Mouse (Mus musculus) adrenal gland, postnatal 10 days (tissue): ENCODE data around the gene Ddhd1. TPM values are rescaled to one million over a fixed set of nuclear protein-coding genes. Genes with fewer than 3 reads are reported as not detected.
"Not testable (repeated sequence)": the region's sequence is repeated elsewhere in the genome, so short reads cannot be mapped to it uniquely, and the experiment has no call there.

ENCODE experiments used
- DNase-seq: peaks from one replicate; pipeline ENCODE4 v3.0.0; 2021; ENCODE audit warnings: mixed read lengths
- microRNA-seq: library from miRNA; unstranded; fragments of <30 nt; microRNA quantifications from one replicate; pipeline ENCODE4 v1.2.0, GENCODE M21; 2021
- total RNA-seq, 2 experiments: library from RNA; stranded (reverse); gene quantifications; 2 replicates each; pipeline ENCODE4 v1.2.3; 2021

Gene Ddhd1
- total RNA-seq, 2 experiments from 2014 or later: 19.3 to 32.5 TPM

DNA sequence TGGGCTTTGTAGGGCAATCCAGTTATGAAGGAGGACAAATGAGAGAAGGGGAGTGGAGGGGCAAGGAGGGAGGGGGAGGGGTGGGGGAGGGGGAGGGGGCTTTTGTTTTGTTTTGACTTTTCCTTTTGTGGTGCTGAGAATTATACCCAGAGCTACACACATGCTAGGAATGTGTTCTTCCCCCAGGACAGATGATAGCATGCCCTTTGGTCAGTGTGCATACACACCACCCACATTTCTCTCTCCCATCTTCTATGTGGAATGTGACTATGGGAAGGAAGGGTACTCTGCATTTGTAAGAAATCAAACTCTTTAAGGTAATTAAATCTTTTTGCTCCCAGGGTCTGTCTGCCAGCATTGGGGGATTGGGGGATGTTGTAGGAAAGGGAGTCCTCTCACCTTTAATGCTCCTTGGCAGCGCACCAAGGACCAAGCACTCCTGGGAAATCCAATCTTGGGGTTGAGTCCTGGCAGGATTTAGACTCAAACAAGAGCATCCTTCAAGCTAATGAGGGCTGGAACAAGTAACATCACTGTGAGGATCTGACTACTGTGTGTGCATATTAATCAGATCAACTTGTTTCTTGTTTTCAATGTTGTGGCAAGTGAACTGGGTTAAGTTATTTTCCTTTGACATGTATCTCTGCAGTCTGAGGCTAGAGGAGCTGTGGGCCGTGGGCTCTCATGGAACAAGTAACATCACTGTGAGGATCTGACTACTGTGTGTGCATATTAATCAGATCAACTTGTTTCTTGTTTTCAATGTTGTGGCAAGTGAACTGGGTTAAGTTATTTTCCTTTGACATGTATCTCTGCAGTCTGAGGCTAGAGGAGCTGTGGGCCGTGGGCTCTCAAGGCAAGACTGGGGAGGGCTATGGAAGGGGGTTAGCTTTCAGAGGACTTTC lies 76.8 kb downstream of the Ddhd1 start:
- not testable (repeated sequence) for DNase-seq

DNA sequence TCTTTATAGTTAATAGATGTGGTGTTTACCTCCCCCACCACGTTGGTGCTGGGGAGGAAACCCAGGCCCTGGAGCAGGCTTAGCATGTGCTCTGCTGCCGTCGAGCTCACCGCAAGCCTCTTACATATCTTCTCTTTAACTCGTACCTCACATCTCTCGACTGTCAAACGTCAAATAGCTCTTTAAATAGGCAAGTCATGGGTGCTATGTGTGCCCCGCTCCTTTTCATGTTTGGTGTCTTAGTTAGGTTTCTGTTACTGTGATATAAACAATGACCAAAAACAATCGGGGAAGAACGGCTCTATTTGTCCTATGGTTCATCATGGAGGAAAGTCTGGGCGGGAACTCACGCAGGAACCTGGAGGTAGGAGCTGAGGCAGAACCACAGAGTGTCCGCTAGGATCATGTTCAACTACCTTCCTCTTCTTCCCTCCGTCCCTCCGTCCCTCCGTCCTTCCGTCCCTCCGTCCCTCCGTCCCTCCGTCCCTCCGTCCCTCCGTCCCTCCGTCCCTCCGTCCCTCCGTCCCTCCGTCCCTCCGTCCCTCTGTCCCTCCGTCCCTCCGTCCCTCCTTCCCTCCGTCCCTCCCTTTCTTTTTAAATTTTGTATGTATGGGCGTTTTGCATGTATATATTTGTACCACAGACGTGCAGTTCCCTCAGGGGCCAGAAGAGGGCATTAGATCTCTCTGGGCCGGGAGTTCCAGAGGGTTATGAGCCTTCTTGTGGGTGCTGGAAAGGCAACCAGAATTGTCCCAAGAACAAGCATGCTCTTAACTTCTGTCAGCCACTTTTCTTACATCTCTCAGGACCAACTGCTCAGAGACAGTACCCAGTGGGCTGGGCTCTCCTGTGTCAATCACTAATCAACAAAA lies 91.6 kb downstream of the Ddhd1 start:
- DNase-seq: peak; percentile 84

DNA sequence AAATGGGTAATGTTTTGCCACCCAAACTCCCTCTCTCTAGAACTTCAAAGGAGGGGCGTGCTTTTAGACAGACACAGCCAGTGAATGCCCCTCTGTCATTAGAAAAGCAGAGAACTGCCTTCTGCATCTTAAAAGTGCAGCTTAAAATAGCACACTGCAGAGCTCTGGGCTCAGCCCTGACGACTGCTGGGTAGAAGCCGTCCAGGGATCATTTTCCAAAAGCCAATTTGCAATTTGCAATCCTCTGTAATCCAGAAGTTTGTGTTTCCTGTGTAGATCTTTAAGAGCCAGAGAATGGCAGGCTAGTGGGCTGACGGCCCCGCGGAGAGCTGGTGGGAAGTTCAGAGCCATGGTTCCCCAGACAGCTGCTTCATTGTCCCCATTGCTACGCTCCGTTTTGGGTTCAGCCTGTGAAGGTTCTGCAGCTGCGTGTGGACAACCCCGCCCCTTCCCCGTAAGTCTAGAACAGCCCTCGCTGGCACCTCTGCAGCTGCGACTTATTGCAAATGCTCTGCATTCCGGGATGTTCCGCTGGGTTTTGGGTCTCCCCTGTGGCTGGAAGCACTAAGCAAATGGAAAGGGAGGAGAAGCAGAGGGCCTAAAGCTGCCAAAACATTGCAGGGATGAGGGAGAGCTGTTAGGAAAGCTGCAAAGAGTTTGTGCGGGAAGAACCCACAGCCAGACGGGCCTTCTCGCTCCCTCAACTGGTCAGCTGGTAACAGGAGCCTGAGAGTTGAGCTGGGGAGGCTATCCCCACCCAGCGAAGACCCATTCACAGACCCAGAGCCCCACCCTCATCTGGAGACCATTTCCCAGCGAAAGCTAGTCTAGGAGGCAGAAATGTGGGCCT lies 92.5 kb downstream of the Ddhd1 start:
- DNase-seq: peak; percentile 74

- peak; percentile 83 for DNase-seq
Measured at GRCm38 (mm10) chr14:45563577-45563976, 94.4 kb downstream of the Ddhd1 start.

DNA sequence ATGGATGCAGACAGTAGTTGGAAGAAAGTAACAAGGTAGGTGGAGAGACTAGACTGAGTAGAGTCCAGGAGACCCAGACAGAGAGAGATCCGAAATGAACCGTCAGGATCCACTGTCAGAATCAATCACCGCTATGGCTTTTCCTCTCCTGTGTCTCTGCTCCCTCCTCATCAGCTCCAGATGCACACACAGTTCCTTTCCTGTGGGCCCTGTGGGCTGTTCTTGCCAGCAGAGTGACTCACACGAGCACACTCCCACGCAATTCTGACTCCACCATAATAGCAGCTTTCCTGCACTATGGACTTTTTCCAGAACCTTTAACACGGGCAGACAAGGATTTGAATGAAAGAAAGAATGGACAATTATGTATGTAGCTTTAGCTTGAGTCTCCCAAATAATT lies 96.3 kb downstream of the Ddhd1 start:
- no peak for DNase-seq

- no peak for DNase-seq
Measured at GRCm38 (mm10) chr14:45559018-45559417, 98.9 kb downstream of the Ddhd1 start.

GRCm38 (mm10) chr14:45554336-45554735 lies 103.6 kb downstream of the Ddhd1 start:
- no peak for DNase-seq

DNA sequence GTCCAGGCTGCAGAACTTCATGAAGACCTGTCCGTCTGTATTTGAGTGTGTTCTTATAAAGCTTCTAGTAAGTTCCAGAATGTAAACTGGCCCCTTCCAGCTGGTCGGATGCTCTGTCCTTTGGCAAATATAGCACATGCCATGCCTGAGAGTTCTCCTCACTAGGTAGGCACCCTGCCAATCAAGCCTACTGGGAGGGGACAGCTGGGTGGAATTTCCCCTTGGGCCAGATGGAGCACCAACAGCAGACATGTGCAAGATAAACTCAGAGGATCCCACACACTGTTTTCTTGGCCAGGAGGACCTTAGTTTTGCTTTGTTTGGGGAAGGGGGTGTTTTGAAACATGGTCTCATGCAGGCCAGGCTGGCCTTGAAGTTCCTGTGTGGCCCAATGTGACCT lies 104.1 kb downstream of the Ddhd1 start:
- DNase-seq: peak; percentile 69

GRCm38 (mm10) chr14:45552431-45552830 lies 105.5 kb downstream of the Ddhd1 start:
- DNase-seq: no peak

DNA sequence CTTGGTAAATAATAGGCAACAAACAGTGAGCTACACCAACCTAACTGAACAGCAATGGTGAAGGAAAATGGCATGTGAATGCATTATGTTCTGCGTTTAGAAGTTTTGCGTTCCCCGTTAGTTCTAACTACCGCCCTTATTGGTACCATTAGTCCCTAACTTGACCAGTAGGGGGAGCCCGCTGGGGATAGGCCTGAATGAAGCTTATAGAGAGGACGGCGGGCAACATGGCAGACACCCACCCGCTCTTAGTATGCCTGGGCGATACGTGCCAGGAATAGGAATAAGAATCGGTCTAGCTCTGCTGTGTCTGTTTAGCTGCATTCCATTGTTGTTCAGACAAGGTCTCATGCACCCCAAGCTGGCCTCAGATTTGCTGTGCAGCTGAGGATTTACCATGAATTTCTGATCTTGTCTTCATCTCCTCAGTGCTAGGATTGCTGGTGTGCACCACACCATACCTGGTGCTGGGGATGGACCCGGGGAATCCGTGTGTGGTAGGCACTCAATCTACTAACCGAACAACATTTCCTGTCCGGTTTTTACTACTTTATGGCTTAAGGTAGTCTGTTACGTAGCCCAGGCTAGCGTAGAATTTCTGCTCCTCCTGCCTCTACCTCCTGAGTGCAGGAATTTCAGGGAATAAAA lies 106.7 kb downstream of the Ddhd1 start:
- DNase-seq: peak; percentile 39

DNA sequence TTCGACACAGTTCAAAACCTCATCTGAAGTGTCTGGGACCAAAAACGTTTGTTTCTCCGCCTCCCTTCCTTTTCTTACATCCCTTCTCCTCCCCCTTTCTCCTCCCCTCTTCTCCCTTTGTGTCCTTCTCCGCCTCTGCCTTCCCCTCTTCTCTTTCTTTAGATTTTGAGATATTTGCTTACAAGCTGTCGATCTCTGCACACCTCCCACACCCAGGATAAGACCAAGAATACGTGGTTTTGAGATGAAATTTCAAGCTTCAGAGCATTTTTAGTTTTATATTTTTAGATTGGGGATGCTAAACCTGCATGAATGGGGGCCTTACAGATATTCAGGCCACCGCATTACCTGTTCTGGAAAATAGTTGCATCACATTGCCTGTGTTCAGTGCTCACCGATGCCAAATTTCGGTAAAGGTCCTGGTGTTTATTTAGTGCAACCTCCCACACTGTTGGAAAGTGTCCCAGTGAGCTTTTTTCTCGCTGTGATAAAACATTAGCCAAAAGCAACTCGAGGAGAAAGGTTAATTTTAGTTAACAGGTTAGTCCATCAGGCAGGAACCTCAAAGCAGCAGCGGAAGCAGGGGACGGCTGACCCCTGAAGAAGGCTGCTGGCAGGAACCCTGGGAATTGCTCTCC lies 107.8 kb downstream of the Ddhd1 start:
- DNase-seq: peak; percentile 61

DNA sequence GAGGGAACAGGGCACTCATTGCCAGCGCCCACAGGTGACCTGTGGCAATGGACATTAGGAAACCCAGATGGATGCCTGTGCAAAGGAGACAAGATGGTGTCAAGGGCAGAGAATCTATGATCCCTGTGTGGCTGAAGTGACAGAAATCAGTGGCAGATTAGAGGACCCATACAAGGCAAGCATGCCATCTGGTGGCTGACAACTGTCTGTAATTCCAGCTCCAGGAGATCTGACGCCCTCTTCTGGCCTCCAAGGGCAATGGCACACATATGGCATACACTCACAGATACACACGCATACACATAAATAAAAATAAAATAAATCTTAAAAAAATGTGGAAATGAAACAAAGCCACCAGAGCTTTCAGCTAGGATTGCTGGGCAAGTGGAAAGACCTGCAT lies 109.8 kb downstream of the Ddhd1 start:
- no peak for DNase-seq

DNA sequence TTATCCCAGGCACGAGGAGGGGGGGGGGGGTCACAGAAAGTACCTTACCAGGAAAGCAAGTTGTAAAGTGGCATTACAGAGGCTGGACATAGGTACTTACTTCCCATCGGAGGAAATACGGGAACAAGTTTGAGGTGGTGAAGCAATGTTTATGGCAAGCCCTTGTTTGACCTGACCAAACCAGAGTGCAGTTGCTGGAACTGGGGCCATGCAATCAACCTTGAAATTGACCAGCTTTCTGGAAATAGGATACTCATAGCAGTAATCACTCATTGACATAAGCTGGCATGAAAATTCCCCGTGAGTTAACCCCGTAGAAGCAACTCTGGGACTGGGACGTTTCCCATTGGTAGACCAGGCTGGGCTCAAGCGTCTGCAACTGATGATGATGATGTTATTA lies 113.0 kb downstream of the Ddhd1 start:
- no peak for DNase-seq

DNA sequence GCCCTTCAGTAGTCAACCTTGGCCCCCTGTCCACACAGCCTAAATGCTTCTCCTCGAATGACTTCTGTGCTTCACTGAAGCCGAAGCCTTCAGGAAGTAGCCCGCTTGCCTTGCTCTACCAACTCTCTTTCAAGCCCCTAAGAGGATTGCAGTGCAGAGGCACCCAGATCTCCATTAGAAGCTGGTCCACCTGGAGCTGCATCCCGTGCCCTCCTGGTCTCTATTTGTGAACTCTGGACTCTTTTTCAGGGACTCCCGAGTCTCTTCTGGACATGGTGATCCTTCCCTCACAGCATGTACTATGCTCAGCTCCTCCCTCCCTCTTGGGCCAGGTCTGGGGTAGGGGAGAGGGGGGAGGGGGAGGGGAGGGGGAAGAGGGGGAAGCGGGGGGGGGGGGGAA lies 113.9 kb downstream of the Ddhd1 start:
- DNase-seq: no peak

DNA sequence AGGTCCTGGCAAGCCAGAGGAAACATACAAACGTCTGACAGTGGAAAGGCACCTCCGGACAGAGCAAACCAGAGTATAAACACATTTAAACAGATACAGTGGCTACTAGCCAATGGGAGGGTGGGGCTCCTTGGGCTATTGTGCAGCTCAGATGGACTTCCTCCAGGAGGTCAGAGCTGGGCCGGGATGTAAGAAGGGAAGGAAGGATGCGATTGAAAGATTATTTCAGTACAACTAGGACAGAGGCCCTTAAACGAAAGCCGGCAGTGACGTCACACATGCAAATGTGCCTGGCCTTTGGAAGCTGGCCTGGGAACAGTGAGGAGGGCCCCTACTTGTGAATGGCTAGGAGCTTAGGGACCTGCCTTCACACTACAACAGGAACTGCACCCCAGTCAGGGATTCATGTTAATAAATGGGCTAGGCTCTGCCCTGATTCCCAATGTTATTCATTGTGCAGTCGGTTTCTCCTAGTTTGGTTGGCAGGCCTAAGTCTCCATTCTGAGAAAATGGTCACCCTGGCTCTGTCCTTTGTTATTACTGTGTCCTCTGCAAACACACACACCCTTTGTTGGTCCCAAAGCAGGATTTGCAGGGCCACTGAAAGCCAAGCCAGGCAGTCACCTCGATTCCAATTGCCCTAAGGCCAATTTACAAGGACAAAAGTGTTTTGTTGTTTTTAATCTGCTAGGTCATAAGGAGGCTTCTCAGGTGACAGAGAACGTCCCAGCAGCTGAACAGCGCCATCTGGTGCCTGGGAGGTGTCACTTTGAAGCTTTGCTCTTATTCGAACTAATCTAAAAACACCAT lies 118.1 kb downstream of the Ddhd1 start:
- DNase-seq: peak; percentile 88

Small RNA genes lying within 50 kb of the gene (microRNA-seq; reads per million reads assigned to microRNA genes)
- gene Mir5131: 9.7 reads per million, percentile 16 among the genes with 10 or more reads in this experiment

Other genes with a start within 250 kb of the Ddhd1 start
- 100 to 1,000 TPM; 160 to 178 TPM for gene Fermt2, start 128.0 kb downstream of the Ddhd1 start, total RNA-seq